Mouse (Mus musculus) lung, postnatal 4 days (tissue): Measurements from ENCODE around the gene Csad.
"Not testable (repeated sequence)": the region's sequence is repeated elsewhere in the genome, so short reads cannot be mapped to it uniquely, and the experiment has no call there.

Experiments
- DNase-seq, 2 experiments: peaks; one replicate each; pipeline ENCODE4 v3.0.0; 2021

Gene Csad

GRCm38 (mm10) chr15:102233896-102234295 lies 29.4 kb upstream of the Csad start:
- DNase-seq = no peak

- no peak for DNase-seq
These were observed 28.2 kb upstream of the Csad start for GRCm38 (mm10) chr15:102232764-102233163.

GRCm38 (mm10) chr15:102231748-102232147 lies 27.2 kb upstream of the Csad start, which contains the start of gene Itgb7:
TSS of gene Itgb7 (minus strand) at chr15:102231944.
- DNase-seq = peak; percentile 46 to 58

- no peak for DNase-seq
These were observed 26.1 kb upstream of the Csad start for GRCm38 (mm10) chr15:102230408-102231321.

- DNase-seq = not testable (repeated sequence)
These were observed 21.1 kb upstream of the Csad start for GRCm38 (mm10) chr15:102225619-102226018.

- no peak for DNase-seq
These were observed 20.6 kb upstream of the Csad start for GRCm38 (mm10) chr15:102224992-102225617.

- DNase-seq = peak; percentile 85 to 88
These were observed 19.9 kb upstream of the Csad start for GRCm38 (mm10) chr15:102224186-102224991.

- DNase-seq = no peak
These were observed 17.9 kb upstream of the Csad start for GRCm38 (mm10) chr15:102222386-102222785.

GRCm38 (mm10) chr15:102217325-102217724 lies 12.8 kb upstream of the Csad start:
- DNase-seq = peak in 1 of 2 experiments; percentile 45

GRCm38 (mm10) chr15:102216459-102217228 lies 12.1 kb upstream of the Csad start:
- no peak for DNase-seq

- DNase-seq = no peak
These were observed 11.1 kb upstream of the Csad start for GRCm38 (mm10) chr15:102215624-102216023.

GRCm38 (mm10) chr15:102214132-102214531 lies 9.6 kb upstream of the Csad start:
- no peak for DNase-seq

GRCm38 (mm10) chr15:102211895-102212294 lies 7.4 kb upstream of the Csad start:
- DNase-seq = no peak

- no peak for DNase-seq
These were observed 6.3 kb upstream of the Csad start for GRCm38 (mm10) chr15:102210816-102211215.

GRCm38 (mm10) chr15:102209114-102209513 lies 4.6 kb upstream of the Csad start:
- no peak for DNase-seq

GRCm38 (mm10) chr15:102208092-102208561 lies 3.6 kb upstream of the Csad start:
- DNase-seq = no peak

GRCm38 (mm10) chr15:102207351-102207750 lies 2.8 kb upstream of the Csad start:
- DNase-seq = no peak

- peak; percentile 39 to 50 for DNase-seq
These were observed 1.3 kb upstream of the Csad start for GRCm38 (mm10) chr15:102205779-102206178.

GRCm38 (mm10) chr15:102203835-102204381 lies 616 bp downstream of the Csad start:
- peak; percentile 77 to 86 for DNase-seq

- peak; percentile 97 to 99 for DNase-seq
These were observed 1.3 kb downstream of the Csad start, which contains the start of gene Zfp740 for GRCm38 (mm10) chr15:102202971-102203834. TSS of gene Zfp740 (plus strand) at chr15:102203249.

- DNase-seq = peak in 1 of 2 experiments; percentile 51
These were observed 5.7 kb downstream of the Csad start for GRCm38 (mm10) chr15:102198841-102199240.
